Mouse (Mus musculus): ENCODE results near the gene Ndufs5.

Ndufs5 gene

GRCm38 (mm10) chr4:123717574-123718433 is at the start of gene Ndufs5:
TSS of gene Ndufs5 (minus strand) at chr4:123718202.
- in situ Hi-C loops (cut with MboI; ENCODE audit: low sequenced_read_pairs), result no loop called here

GRCm38 (mm10) chr4:123765071-123765470 is 47.1 kb upstream of the Ndufs5 start:
- in situ Hi-C loops (cut with MboI; ENCODE audit: low sequenced_read_pairs), result no loop called here

- in situ Hi-C loops (cut with MboI; ENCODE audit: low sequenced_read_pairs), result no loop called here
These were observed 40.3 kb upstream of the Ndufs5 start for GRCm38 (mm10) chr4:123758306-123758705.

GRCm38 (mm10) chr4:123750707-123751312 is 32.8 kb upstream of the Ndufs5 start:
- in situ Hi-C loops (cut with MboI; ENCODE audit: low sequenced_read_pairs), result no loop called here

- in situ Hi-C loops (cut with MboI; ENCODE audit: low sequenced_read_pairs), result no loop called here
These were observed 32.2 kb upstream of the Ndufs5 start, which contains the start of gene Akirin1 for GRCm38 (mm10) chr4:123750152-123750651. TSS of gene Akirin1 (minus strand) at chr4:123750345.

GRCm38 (mm10) chr4:123749484-123750130 is 31.6 kb upstream of the Ndufs5 start:
- in situ Hi-C loops (cut with MboI; ENCODE audit: low sequenced_read_pairs), result no loop called here

GRCm38 (mm10) chr4:123748726-123749415 is 30.9 kb upstream of the Ndufs5 start:
- in situ Hi-C loops (cut with MboI; ENCODE audit: low sequenced_read_pairs), result no loop called here

GRCm38 (mm10) chr4:123745221-123745775 is 27.3 kb upstream of the Ndufs5 start:
- in situ Hi-C loops (cut with MboI; ENCODE audit: low sequenced_read_pairs), result no loop called here

- in situ Hi-C loops (cut with MboI; ENCODE audit: low sequenced_read_pairs), result no loop called here
These were observed 24.9 kb upstream of the Ndufs5 start for GRCm38 (mm10) chr4:123742891-123743290.

GRCm38 (mm10) chr4:123738708-123739107 is 20.7 kb upstream of the Ndufs5 start:
- in situ Hi-C loops (cut with MboI; ENCODE audit: low sequenced_read_pairs), result no loop called here

- in situ Hi-C loops (cut with MboI; ENCODE audit: low sequenced_read_pairs), result no loop called here
These were observed 15.5 kb upstream of the Ndufs5 start for GRCm38 (mm10) chr4:123733532-123733931.

GRCm38 (mm10) chr4:123732921-123733320 is 14.9 kb upstream of the Ndufs5 start:
- in situ Hi-C loops (cut with MboI; ENCODE audit: low sequenced_read_pairs), result no loop called here

- in situ Hi-C loops (cut with MboI; ENCODE audit: low sequenced_read_pairs), result no loop called here
These were observed 14.3 kb upstream of the Ndufs5 start for GRCm38 (mm10) chr4:123732163-123732910.

- in situ Hi-C loops (cut with MboI; ENCODE audit: low sequenced_read_pairs), result no loop called here
These were observed 3.8 kb upstream of the Ndufs5 start for GRCm38 (mm10) chr4:123721761-123722160.

- in situ Hi-C loops (cut with MboI; ENCODE audit: low sequenced_read_pairs), result no loop called here
These were observed 405 bp upstream of the Ndufs5 start for GRCm38 (mm10) chr4:123718434-123718780.

- in situ Hi-C loops (cut with MboI; ENCODE audit: low sequenced_read_pairs), result no loop called here
These were observed 5.6 kb downstream of the Ndufs5 start for GRCm38 (mm10) chr4:123712431-123712830.

GRCm38 (mm10) chr4:123707340-123707739 is 10.7 kb downstream of the Ndufs5 start:
- in situ Hi-C loops (cut with MboI; ENCODE audit: low sequenced_read_pairs), result no loop called here

GRCm38 (mm10) chr4:123705340-123705739 is 12.7 kb downstream of the Ndufs5 start:
- in situ Hi-C loops (cut with MboI; ENCODE audit: low sequenced_read_pairs), result no loop called here

- in situ Hi-C loops (cut with MboI; ENCODE audit: low sequenced_read_pairs), result no loop called here
These were observed 24.6 kb downstream of the Ndufs5 start for GRCm38 (mm10) chr4:123693384-123693783.

- in situ Hi-C loops (cut with MboI; ENCODE audit: low sequenced_read_pairs), result no loop called here
These were observed 25.9 kb downstream of the Ndufs5 start for GRCm38 (mm10) chr4:123692071-123692470.

Measured in CH12F3 (cell line).